Mouse (Mus musculus) heart, postnatal 36 days (tissue): ENCODE measurements around the gene Rnps1. TPM values are rescaled to one million over a fixed set of nuclear protein-coding genes. Genes with fewer than 3 reads are reported as not detected.
"Not testable (repeated sequence)": the region's sequence is repeated elsewhere in the genome, so short reads cannot be mapped to it uniquely, and the experiment has no call there.

ENCODE experiments used
- DNase-seq, 2 experiments: peaks; one replicate each; pipeline ENCODE4 v3.0.0; 2021 to 2022
- intact Hi-C: fragments of 180-260 bp; cut with DNase I; formaldehyde crosslinking; loops from one replicate; pipeline ENCODE4 v1.15.1; 2025
- total RNA-seq, 2 experiments: library from RNA; stranded (reverse); gene quantifications; 2 replicates each; pipeline ENCODE4 v1.2.3; 2021

The Rnps1 gene
- total RNA-seq = 10 to 100 TPM; 58.4 to 61.6 TPM

DNA sequence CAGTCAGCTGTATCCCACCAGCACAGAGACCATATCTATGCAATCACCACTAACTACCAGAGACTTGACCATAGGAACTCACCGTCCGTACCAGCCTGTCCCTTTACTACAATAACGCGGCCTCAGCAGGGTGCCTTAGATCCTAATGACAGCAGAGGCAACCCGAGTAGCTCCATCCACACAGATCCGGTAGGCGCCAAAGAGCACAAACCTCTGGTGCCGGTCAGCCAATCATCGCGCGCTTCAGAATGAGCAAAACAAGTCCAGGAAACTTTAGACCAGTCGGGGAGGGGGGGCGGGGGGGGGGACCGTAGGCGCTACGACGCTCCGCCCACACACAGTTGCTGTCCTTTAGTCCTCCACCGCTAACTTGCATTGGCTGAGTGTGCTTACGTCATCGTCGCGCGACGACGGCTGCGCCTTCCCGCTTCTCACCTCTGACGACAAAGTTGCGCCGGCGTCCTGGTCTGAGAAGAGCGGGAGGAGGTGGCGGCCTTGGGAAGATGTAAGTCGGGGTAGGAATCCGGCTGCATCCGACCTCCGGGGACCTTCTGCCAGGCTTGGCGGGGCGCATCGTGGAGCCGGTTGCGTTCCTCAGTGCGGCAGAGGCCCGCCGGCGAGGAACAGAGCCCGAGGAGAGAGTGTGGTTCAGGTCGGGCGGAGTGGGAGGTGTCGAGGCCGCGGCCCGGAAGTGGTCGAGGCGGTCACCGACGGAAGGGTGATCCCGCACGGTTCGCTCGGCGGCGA, at the start of gene Rnps1:
Rnps1 (plus strand) TSS at position 336 of the 747 bp plus-strand sequence.
- DNase-seq = peak; percentile 86 to 92
- intact Hi-C loops = loop anchor here (10.0 kb wide), 1 partner anchor 480 kb away; the partner anchor contains the start of genes Eme2, Mrps34 and Nme3

DNA sequence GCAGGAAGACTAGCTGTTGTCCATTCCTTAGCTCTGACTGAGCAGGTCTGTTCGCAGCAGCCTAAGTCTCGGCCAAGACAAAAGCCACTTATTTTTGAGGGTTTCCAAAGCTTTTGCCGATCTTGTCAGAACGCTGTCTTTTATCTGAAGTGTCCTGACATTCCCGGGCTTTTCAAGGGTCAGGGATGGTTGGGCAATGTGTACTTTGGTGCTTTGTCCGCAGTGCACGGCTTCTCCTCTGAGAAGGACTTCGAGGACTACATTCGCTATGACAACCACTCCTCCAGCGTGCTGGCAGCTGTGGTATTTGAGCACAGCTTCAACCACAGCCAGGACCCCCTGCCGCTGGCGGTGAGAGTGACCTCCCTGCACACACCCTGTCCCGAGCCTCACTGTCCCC, 48.5 kb upstream of the Rnps1 start:
- intact Hi-C loops = no loop called here

DNA sequence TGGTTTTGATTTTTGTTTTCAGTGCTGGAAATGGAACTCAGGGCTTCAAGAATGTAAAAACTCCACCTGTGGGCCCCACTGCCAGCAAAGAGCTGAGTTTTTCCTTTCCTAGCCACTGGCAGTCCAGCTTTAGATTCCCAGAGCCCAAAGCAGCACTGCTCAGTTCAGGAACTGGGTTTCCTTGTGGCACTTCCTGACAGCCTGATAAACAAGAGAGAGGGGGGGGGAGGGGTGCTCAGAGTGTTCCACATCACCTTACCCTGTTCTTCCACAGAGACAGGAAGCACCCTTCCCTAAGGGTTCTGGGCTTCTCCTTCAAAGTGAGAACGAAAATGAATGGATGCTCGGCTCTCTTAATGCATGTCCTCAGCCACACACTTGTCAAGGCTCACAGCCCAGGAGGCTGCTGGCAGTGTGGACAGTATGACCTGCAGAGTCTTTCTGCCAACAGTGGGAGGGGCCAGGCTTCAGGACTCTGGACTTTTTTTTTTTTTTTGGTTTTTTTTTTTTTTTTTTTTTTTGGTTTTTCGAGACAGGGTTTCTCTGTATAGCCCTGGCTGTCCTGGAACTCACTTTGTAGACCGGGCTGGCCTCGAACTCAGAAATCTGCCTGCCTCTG, 39.2 kb upstream of the Rnps1 start:
- intact Hi-C loops = no loop called here
- no peak for DNase-seq

More for the DNA sequence above, 48.5 kb upstream of the Rnps1 start:
- DNase-seq = no peak

DNA sequence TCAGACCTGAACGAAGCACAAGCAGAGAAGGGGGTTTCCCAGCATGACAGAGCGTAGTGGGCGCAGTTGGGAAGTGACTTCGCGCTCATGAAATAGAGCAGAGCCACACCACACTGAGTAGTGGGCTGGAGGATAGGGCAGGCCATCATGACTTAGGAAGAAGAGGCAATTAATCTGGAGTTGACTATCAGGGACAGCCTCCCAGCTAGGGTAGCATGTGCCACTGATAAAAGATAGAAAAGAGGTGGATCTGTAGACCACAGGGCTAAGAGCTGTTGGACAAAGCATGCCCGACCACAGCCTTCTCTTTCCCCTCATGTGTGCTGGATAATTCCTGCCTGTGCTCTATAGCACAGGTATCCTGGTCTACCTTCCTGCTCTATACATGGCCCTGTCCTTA, 38.5 kb upstream of the Rnps1 start:
- intact Hi-C loops = no loop called here
- DNase-seq = no peak

DNA sequence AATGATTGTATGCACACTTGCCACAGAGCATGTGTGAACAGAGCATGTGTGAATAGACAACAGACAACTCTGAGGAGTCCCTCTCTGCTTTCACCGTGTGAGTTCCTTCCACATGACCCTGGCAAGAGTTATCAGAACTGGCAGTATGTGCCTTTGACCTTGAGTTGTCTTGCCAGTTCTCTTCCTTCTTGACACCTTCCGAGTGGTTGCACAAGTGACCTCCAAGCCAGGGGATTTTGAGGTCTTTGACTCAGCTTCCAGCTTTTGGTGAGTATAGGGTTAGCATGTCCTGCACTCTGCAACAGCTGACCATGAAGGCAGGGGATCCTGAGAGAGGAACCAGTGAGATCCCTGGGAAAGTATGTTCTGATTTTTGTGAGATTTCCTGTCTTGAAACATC, 35.9 kb upstream of the Rnps1 start:
- DNase-seq = no peak
- intact Hi-C loops = no loop called here

DNA sequence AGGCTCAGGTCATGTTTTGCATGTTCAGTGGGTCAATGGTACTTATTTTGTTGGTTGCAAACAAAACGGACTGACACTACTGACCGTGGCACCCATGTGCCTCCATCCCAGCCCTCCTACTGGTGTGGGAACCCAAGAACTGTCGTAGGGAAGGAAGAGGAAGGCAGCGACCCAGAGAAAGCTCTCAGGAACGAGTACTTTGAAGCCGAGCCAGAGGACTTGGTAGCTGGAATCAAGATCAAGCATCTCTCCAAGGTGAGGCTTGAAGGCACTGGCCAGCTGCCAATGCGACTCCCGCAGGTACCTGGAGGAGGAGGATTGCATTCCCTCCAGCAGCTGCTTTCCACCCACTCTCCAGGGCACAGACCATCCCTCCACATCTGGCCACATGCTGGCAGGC, 30.6 kb upstream of the Rnps1 start:
- DNase-seq = no peak
- intact Hi-C loops = no loop called here

DNA sequence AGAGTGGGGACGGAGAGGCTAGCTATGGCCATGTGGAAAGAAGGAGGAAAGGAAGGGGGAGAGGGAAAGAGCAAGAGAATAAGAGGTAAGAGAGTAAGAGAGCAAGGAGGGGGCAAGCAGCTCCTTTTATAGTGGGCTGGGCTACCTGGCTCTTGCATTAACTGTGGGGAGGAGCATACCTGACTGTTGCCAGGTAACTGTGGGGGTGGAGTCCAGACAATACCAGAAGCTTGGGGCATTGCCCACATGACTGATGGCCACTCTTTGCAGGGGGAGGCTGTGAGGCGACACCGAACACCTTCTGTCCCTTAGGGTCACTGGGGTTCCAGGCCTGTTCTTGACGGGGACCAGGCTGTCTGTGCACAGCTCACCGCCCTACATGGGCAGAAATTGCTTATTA, 25.7 kb upstream of the Rnps1 start:
- DNase-seq = no peak
- intact Hi-C loops = no loop called here

DNA sequence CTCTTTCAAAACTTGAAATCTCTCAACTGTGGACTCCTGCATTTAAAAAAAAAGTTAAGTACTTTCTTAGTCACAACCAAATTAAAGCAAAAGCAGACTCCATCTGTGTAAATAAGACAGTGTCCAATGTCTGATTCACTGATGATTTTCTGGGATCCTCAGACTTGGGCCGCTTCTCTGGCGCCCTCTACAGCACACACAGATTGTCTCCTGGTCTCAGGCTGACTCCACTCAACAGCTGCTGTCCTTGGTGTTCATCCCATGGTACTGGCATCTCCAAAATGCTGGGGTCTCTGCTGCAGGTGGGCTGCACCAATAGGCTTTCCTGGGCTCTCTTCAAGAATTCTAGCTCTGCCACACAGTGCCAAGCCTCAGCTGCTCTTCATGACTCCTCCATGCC, 24.5 kb upstream of the Rnps1 start:
- peak; percentile 37 to 61 for DNase-seq
- intact Hi-C loops = loop anchor here (1.0 to 5.0 kb wide), 2 partner anchors 217 to 238 kb away; partner anchors contain the start of gene Pdpk1

DNA sequence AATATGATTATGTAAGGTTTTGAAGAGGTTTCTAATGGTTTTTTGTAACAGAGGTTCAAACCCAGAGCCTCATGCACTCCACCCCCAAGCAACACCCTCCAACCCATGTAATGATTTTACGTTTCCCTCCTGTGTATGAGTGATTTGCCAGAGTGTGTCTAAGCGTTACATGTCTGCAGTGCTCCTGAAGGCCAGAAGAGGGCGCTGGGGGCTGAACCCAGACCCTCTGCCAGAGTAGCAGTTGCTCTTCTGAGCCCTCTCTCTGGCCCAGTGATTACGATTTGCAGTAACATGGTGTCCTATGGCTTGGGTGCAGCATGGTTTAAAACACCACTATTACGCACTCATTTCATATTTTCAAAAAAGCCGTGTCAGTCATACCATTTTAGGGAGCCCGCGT, 23.2 kb upstream of the Rnps1 start:
- DNase-seq = no peak

DNA sequence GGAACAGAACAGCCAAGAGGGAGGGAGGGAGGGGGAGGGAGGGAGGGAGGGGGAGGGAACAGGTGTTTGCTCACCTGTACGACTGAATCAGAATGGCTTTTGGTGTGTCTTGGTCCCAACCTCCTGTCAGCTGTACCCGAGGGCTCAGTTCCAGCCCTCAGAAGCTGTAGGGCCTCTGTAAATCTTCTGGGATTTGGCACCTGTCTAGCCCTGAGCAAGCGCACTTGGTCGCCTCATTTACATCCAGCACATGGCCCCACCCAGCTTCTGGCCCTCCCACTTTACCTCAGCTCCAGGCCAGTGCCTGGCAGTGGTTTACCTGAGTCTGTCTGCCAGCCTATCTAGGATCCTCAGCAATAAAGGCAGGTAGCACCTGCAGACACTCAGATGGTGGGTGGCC, 20.8 kb upstream of the Rnps1 start:
- intact Hi-C loops = loop anchor here (5.0 kb wide), 1 partner anchor 241 kb away; the partner anchor contains the start of gene Pdpk1

More for the DNA sequence above, 23.2 kb upstream of the Rnps1 start:
- intact Hi-C loops = loop anchor here (5.0 kb wide), 1 partner anchor 239 kb away; the partner anchor contains the start of gene Pdpk1

DNA sequence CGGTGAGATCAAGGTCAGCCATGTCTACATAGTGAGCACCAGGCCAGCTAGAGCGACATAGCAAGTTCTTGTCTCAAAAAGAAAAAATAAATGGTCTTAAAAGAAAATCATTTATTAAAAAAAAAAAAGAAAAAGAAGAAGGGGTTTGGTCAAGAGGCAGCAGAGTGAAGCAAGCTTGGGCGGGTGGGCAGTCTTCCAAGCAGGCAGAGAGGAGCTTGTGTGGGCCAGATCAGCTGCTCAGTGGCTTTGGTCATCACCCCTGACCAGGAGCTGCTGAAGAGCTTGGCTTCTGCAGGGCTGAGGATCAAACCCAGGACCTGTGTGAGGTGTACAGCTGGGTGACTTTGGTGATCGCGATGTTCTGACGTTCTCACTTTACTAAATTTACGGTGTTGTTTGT, 19.9 kb upstream of the Rnps1 start:
- intact Hi-C loops = loop anchor here (5.0 kb wide), 1 partner anchor 242 kb away; the partner anchor contains the start of gene Pdpk1

More for the DNA sequence above, 20.8 kb upstream of the Rnps1 start:
- DNase-seq = no peak

DNA sequence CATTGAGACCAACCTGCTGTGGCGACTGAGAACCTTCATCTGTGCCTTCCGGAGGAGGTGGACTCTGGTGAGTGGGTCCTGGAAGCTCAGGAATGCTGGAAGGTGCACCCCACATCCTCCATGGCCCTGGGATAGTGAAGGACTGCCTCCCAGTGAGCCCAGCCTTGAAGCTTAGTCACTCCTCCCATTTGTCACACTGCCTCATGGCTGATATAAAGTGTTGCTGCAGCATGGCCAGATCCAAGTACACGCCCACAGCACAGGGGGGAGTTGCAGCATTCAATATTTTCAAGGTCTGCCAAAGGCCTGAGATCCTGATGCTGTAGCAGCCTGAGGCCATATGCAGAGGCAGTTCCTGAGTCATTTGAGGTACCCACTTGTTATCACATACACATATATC, 12.0 kb upstream of the Rnps1 start:
- intact Hi-C loops = no loop called here
- no peak for DNase-seq

More for the DNA sequence above, 19.9 kb upstream of the Rnps1 start:
- no peak for DNase-seq

DNA sequence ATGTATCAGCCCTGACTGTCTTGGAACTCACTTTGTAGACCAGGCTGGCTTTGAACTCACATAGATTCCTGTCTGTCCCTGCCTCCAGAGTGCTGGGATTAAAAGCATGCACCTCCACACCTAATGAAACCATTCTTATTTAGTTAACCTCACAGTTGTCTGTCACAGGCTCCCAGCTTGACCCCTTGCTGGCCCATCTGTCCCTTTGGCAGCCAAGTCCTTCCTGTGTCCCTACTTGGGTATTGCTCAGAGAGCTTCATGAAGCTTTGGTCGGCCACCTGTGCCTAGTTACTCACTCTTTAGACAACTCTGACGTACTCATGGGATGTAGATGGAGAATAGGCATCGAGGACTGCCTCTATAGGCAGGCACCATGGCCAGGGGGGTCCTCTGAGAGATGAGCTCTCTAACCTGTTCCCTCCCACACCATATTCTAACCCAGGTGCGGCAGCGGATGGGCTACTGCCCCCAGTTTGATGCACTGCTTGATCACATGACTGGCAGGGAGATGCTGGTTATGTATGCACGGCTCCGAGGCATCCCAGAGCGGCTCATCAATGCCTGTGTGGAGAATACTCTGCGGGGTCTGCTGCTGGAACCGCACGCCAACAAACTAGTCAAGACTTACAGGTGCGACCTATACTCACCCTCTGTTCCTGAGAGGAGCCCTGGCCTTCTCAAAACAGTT, 7.1 kb upstream of the Rnps1 start:
- intact Hi-C loops = no loop called here
- no peak for DNase-seq

DNA sequence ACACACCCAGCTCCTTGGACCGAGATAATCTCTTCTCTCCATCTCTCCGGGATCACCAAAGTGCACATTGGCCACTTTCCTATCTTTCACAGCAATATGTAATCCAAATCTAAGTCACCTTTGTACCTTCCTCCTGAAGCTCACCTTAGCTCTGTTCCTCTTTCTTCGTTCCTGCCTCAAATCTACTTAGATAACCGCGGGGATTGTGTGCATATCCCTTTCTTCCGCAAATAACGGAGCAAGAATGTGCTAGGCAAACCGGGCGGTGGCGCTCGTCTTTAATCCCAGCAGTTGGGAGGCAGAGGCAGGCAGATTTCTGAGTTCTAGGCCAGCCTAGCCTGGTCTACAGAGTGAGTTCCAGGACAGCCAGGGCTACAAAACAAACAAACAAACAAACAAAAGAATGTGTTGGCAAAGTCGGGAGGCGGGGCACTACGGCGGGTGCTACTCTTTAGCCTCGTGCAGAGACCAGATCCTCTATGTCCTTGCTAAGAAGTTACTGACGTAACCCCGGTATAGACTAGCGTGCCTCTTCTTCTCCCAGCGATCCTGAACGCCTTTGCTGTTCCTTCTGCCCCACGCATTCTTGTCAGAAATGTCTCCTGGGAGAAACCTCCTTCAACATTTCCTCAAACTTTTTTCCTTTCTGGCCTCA, 681 bp upstream of the Rnps1 start:
- DNase-seq = peak in 1 of 2 experiments; percentile 37
- intact Hi-C loops = loop anchor here (10.0 kb wide), 1 partner anchor 481 kb away; the partner anchor contains the start of genes Eme2, Mrps34 and Nme3

DNA sequence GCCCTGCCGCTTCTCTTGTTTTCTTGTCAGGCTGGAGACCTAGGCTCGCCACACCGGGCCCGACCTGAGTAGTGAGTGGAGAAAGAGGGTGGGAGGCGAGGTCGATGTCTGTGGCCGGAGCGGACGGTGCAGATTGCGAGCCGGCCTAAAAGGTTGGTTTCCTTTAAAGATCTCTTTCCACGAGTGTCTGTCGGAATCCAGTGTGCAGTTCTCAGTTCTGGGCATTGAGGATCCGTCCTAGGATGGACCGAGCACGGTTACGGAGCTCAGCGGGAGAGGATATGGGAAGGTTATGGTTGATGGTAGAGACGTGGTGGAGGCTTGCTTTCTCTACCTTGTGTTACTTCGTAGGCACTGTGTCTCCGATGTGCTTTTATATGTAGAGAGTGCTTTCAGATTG, 646 bp downstream of the Rnps1 start:
- intact Hi-C loops = loop anchor here (5.0 to 10.0 kb wide), 2 partner anchors 302 to 480 kb away; partner anchors contain the start of genes Eme2, Mrps34, Nme3 and Rnf151
- no peak for DNase-seq

DNA sequence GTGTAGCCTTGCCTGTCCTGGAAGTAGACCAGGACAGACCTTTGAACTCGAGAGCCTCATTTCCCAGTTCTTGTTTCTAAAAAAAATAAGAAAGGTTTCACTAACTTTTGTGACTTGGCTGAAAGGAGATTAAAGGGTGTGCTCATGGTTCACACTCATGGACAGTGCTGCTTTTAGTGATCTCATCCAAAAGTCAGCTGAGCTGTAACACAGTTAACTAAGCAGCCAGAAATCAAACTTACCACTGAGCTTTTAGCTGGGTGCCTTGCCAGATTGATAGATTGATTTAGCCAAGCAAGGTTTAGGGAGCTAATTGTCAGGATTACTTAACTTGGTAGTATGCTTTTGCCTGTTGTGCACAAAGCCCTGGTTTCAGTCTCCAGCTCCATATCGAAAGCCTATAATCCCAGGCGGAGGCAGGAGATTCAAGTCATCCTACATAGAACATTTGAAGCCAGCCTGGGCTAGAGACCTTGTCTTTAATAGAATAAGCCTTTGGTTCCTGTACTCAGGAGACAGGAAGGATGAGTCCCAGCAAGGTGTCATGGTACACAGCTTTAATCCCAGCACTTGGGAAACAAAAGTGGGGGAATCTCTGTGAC, 1.8 kb downstream of the Rnps1 start:
- intact Hi-C loops = loop anchor here (5.0 to 10.0 kb wide), 2 partner anchors 301 to 479 kb away; partner anchors contain the start of genes Eme2, Mrps34, Nme3 and Rnf151
- no peak for DNase-seq

DNA sequence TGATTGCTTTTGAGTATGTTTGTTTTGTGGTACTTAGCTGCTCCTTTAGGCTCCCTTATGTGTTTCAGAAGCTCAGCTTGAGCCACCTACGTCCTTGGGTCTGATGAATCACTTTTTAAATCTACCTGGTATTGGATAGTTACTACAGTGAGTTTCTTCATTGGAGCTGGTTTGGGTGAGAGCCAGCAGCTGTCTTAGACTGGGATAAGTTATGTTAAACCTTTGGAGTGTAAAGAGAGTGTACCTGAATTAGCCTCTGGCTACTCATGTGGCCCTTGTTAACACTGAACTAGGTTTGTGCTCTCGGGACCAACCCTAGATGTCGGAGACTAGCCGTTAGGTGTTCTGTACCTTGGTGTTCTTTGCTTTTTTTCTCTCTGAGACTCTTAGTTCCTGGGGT, 8.7 kb downstream of the Rnps1 start:
- intact Hi-C loops = no loop called here
- no peak for DNase-seq

DNA sequence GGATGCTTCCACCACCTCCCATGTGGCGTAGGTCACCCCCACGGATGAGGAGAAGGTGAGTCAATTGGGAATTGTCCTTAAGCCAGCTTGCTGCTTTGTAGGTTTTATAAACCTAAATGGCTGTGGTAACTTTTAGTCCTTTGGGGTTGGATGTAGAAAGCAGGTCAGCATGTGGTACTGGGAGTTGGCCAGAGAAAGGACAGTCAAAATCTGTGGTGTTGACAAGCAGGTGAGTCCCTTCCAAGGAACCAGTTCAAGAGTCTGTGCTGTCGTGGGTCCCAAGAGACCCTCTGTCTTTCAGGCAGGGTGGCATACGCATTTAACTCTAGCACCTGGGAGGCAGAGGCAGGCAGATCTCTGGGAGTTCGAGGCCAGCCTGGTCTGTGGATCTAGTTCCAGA, 10.1 kb downstream of the Rnps1 start:
- intact Hi-C loops = no loop called here
- DNase-seq = no peak

DNA sequence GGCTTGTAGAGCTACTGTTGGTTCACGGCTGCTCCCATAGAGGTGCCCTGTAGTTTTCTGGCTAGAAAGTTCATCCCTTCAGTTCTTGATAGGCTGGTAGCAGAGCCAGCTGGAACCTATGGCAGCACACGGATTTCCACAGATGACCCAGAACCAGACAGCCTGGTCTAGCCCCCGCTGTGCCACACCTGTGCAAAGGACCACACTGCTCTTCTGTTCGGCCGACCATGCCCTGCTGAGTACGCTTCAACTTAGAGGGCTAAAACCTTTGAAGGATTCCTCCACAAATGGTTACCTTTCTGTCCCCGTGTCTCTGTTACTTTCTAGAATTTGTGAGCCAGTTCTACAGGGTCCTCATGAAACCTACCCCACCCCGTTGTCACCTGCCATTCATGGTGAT, 11.0 kb downstream of the Rnps1 start:
- intact Hi-C loops = not testable (repeated sequence)

DNA sequence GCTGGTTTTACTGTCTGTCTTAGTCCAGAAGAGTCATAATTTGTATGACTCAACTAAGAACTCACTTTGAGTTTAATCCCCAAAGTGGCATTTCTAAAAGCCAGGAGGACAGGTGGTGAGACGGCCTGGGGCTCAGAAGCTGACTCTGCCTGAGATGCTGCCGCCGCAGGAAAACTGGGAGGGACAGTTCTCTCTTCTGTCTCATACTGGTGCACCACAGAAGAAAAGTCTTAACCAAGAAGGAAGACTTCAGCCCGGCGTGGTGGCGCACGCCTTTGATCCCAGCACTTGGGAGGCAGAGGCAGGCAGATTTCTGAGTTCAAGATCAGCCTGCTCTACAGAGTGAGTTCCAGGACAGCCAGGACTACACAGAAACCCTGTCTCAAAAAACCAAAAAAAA, 11.5 kb downstream of the Rnps1 start:
- intact Hi-C loops = no loop called here
- DNase-seq = no peak

More for the DNA sequence above, 11.0 kb downstream of the Rnps1 start:
- DNase-seq = not testable (repeated sequence)
